Mouse (Mus musculus): Measurements from ENCODE around the gene Serpina3m. TPM values are rescaled to one million over a fixed set of nuclear protein-coding genes. Genes with fewer than 3 reads are reported as not detected.

Gene Serpina3m
- polyA plus RNA-seq, 1 experiment from 2014 or later: not detected

DNA sequence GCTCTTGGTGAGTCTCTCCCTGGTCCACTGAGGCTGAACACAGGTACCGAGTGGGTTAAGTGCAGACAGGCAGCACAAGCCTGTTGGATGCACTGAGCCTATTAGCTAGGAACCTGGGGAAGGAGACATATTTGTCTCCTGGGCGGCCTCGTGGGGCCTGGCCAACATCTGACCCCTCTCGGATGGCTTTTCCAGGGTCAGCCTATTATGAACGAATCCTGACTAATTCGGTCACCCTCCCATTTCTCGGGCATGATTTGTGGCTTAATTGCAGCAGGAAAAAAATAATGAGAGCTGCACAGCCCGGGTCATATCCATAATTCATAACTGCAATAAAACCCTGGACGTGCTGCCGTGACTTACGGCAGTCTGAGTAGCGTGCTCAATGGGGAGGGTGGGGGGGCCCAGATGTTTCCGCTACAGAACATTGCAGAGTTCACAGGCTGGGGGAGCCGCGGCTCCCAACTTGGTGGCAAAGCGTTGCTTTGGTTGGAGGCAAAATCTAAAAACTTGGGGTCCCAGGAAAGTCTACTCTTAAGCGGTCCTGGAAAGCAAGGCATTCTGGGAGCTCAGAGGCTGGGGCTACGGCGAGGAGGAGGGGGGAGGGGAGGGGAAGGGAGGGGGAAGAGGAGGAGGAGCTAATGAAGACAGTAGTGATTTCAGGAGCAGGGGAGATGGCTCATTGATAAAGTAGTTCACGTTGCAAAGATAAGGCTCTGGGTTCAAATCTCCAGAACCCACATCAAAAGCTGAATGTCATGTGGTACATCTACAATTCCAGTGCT is 95.9 kb downstream of the Serpina3m start:
- no peak overlapping the region for H3K9ac ChIP-seq
- H3K4me1 ChIP-seq (replicated peaks): 0 out of 2 replicates have a peak, but pooled peaks cover 2% of the 10 kb centered on the region
- H3K27me3 ChIP-seq (replicated peaks): no peaks in the 10 kb centered on the region; the same call in 1 of the 2 replicates
- H3K9me3 ChIP-seq: no peaks in the 10 kb centered on the region
- H3K27ac ChIP-seq: no peak overlapping the region
- WGBS: 60% methylated on average over 20 of the region's 20 CpGs
- no peaks in the 10 kb centered on the region for H3K36me3 ChIP-seq
- peak; percentile 34; the same call in 1 of the 2 replicates for ATAC-seq
- H3K4me2 ChIP-seq (replicated peaks): no peak overlapping the region
- no peak overlapping the region for H3K4me3 ChIP-seq (replicated peaks)

DNA sequence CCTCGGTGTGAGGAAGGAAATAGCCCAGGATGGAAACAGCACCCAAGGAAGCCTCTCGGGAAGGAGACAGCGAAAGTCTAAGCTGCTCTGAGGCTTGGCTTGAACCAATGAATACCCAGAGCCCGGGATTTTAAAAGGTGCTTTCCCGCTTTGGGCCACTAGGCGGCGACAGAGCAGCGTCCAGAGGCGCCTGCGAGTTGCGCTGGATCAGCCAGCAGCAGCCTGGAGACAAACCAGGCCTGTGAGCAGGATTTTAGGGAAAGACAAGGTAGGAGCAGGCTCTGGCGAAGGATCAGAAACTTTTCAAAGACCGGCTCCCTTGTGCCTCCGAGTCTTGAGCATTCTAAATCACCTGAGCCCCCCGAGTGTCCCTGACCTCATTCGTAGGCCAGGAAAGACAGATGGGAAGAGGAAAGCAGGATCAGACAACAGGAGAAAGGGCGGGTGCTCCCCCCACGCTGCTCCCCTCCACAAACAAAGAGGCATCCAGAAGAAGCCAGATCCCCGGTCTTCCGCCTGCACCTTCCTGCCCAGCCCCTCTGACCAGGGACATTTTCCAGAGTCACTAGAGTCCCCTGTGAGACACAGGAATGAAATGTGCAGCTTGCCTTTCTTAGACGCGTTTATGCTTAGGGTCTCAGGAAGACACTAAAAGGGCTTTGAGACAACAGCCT is 101.9 kb downstream of the Serpina3m start:
- WGBS: 11% methylated on average over 22 of the region's 22 CpGs
- no peaks in the 10 kb centered on the region for H3K9me3 ChIP-seq
- no peak overlapping the region for H3K9ac ChIP-seq
- ATAC-seq: peak; percentile 66
- no peak overlapping the region for H3K4me3 ChIP-seq (replicated peaks)
- no peaks in the 10 kb centered on the region for H3K4me1 ChIP-seq (replicated peaks)
- no peak overlapping the region for H3K27ac ChIP-seq
- H3K36me3 ChIP-seq: no peaks in the 10 kb centered on the region
- H3K27me3 ChIP-seq (replicated peaks): no peaks in the 10 kb centered on the region
- H3K4me2 ChIP-seq (replicated peaks): no peak overlapping the region

DNA sequence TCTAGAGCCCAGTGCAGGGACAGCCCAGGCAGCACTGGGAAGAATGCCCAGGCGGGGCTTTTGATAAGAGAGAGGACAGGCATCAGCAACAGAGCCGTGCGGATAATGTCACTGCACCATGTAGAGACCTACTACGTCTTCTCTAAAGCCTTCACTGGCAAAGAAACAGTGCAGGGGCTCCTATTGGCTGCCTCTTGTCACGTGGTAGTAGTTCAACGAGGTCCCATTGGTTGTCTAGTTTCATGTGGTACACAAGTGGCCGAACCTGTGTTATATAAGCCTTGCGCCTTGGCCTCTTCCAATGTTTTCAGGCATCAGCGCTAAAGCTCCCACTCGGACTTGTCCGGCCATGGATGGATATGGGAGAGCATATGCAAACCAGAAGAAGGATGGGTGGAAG is 105.4 kb downstream of the Serpina3m start:
- no peaks in the 10 kb centered on the region for H3K9me3 ChIP-seq
- no peak overlapping the region for H3K9ac ChIP-seq
- WGBS: 87% methylated on average over 11 of the region's 11 CpGs
- no peak overlapping the region for H3K27ac ChIP-seq
- no peak overlapping the region for H3K4me2 ChIP-seq (replicated peaks)
- no peaks in the 10 kb centered on the region for H3K27me3 ChIP-seq (replicated peaks)
- ATAC-seq: no peak
- no peak overlapping the region for H3K4me3 ChIP-seq (replicated peaks)
- no peaks in the 10 kb centered on the region for H3K4me1 ChIP-seq (replicated peaks)
- H3K36me3 ChIP-seq: no peaks in the 10 kb centered on the region

Other genes with a start within 250 kb of the Serpina3m start
- gene Serpina5, start 237.4 kb upstream of the Serpina3m start, polyA plus RNA-seq (2015; fragmentation: Nextera tagmentation; extraction: Ambion mirVana): not detected in 2 replicates
- gene Serpina3a, start 225.8 kb upstream of the Serpina3m start, polyA plus RNA-seq (2015; fragmentation: Nextera tagmentation; extraction: Ambion mirVana): not detected in 2 replicates
- not detected in 2 replicates for gene Serpina3b, start 210.5 kb upstream of the Serpina3m start, polyA plus RNA-seq (2015; fragmentation: Nextera tagmentation; extraction: Ambion mirVana)
- not detected in 2 replicates for gene Serpina3c, start 184.6 kb upstream of the Serpina3m start, polyA plus RNA-seq (2015; fragmentation: Nextera tagmentation; extraction: Ambion mirVana)
- gene Serpina3f, start 123.9 kb upstream of the Serpina3m start, polyA plus RNA-seq (2015; fragmentation: Nextera tagmentation; extraction: Ambion mirVana): 0.32 and 0.44 TPM in 2 replicates
- 4.9 and 5.0 TPM in 2 replicates for gene Serpina3g, start 102.2 kb upstream of the Serpina3m start, polyA plus RNA-seq (2015; fragmentation: Nextera tagmentation; extraction: Ambion mirVana)
- gene Serpina3i, start 75.4 kb upstream of the Serpina3m start, polyA plus RNA-seq (2015; fragmentation: Nextera tagmentation; extraction: Ambion mirVana): 0.16 TPM in 1 of 2 replicates, not detected in the other
- gene Serpina3j, start 23.9 kb upstream of the Serpina3m start, polyA plus RNA-seq (2015; fragmentation: Nextera tagmentation; extraction: Ambion mirVana): not detected in 2 replicates
- not detected in 2 replicates for gene Serpina3k, start within 50 bp of the Serpina3m start, polyA plus RNA-seq (2015; fragmentation: Nextera tagmentation; extraction: Ambion mirVana)
- 0.08 and 0.11 TPM in 2 replicates for gene Serpina3n, start 68.2 kb downstream of the Serpina3m start, polyA plus RNA-seq (2015; fragmentation: Nextera tagmentation; extraction: Ambion mirVana)
- gene Gsc, start 134.8 kb downstream of the Serpina3m start, polyA plus RNA-seq (2015; fragmentation: Nextera tagmentation; extraction: Ambion mirVana): 0.40 and 0.64 TPM in 2 replicates